Mouse (Mus musculus) neural tube, embryonic 11.5 days (tissue): ENCODE measurements around the gene Rgmb. TPM values are rescaled to one million over a fixed set of nuclear protein-coding genes. Genes with fewer than 3 reads are reported as not detected.

ENCODE experiments used
- ATAC-seq: fragments of 200-750 bp; cut with Nextera tagmentation; 2 replicates; pipeline ENCODE4 v1.8.0; 2017; ENCODE audit warnings: moderate number of reproducible peaks, mild to moderate bottlenecking, moderate TSS enrichment, moderate library complexity; ENCODE audit not compliant: insufficient read depth, low FRiP score, low TSS enrichment
- DNase-seq: peaks from one replicate; pipeline ENCODE4 v3.0.0-alpha.2; 2015; ENCODE audit warnings: low spot score
- H3K27ac ChIP-seq: fragments of 300-500 bp; sonication (generic); 2 replicates; pipeline ENCODE4 v1.5.1; 2014; ENCODE audit warnings: low read depth, mild to moderate bottlenecking, low read length
- H3K27me3 ChIP-seq: fragments of 300-500 bp; sonication (generic); 2 replicates; pipeline ENCODE4 v1.6.1; 2014; ENCODE audit warnings: mild to moderate bottlenecking, low read length, mixed read lengths; ENCODE audit not compliant: control insufficient read depth, insufficient read depth
- H3K36me3 ChIP-seq: fragments of 300-500 bp; sonication (generic); 2 replicates; pipeline ENCODE4 v1.6.1; 2014; ENCODE audit warnings: mild to moderate bottlenecking, low read length, moderate library complexity, mixed read lengths; ENCODE audit not compliant: control insufficient read depth, insufficient read depth
- H3K4me1 ChIP-seq: fragments of 300-500 bp; sonication (generic); 2 replicates; pipeline ENCODE4 v1.6.1; 2014; ENCODE audit warnings: low read length, mixed read lengths; ENCODE audit not compliant: control insufficient read depth, insufficient read depth
- H3K4me2 ChIP-seq: fragments of 300-500 bp; sonication (generic); 2 replicates; pipeline ENCODE4 v1.6.1; 2014; ENCODE audit warnings: low read depth, mild to moderate bottlenecking, moderate library complexity
- H3K4me3 ChIP-seq: fragments of 300-500 bp; sonication (generic); 2 replicates; pipeline ENCODE4 v1.5.1; 2014; ENCODE audit warnings: low read depth, low read length
- H3K9ac ChIP-seq: fragments of 300-500 bp; sonication (generic); 2 replicates; pipeline ENCODE4 v1.6.1; 2014; ENCODE audit warnings: mild to moderate bottlenecking, low read length
- H3K9me3 ChIP-seq: fragments of 300-500 bp; sonication (generic); 2 replicates; pipeline ENCODE4 v1.6.1; 2016; ENCODE audit warnings: low read length; ENCODE audit not compliant: control insufficient read depth
- WGBS: fragments of 180-500 bp; shearing (Covaris S2); extraction: QIAGEN DNeasy Blood & Tissue Kit; methylation state at CpG from one replicate; pipeline ENCODE4 v1.1.7; 2014; 5-methylcytosine and 5-hydroxymethylcytosine counted together
- polyA plus RNA-seq: library from polyadenylated mRNA; unstranded; fragments of >200 nt; fragmentation: Nextera tagmentation; extraction: Ambion mirVana; gene quantifications from 2 replicates; pipeline ENCODE4 v1.2.1, GENCODE M21; 2014

Rgmb gene
- polyA plus RNA-seq, 1 experiment from 2014 or later: 110 TPM

GRCm38 (mm10) chr17:15824854-15825253, 6.0 kb downstream of the Rgmb start:
- H3K27ac ChIP-seq: peak overlapping the region; percentile 86; the same call in 1 of the 2 replicates
- H3K4me1 ChIP-seq: peaks cover 19% of the 10 kb centered on the region
- H3K9me3 ChIP-seq: no peaks in the 10 kb centered on the region
- ATAC-seq (no peak), DNase-seq (no peak)
- H3K4me2 ChIP-seq: peak overlapping the region; percentile 63
- H3K9ac ChIP-seq: peak overlapping the region; percentile 88
- no peaks in the 10 kb centered on the region for H3K36me3 ChIP-seq
- H3K27me3 ChIP-seq: no peaks in the 10 kb centered on the region
- peak overlapping the region; percentile 73 for H3K4me3 ChIP-seq
- 10% methylated on average over 3 of the region's 3 CpGs for WGBS

- Histone ChIP-seq H3K4me1 (peaks cover 16% of the 10 kb centered on the region), H3K27ac (peak overlapping the region; percentile 86; the same call in 1 of the 2 replicates), H3K27me3 (no peaks in the 10 kb centered on the region), H3K4me3 (peak overlapping the region; percentile 73), H3K4me2 (peak overlapping the region; percentile 63), H3K36me3 (no peaks in the 10 kb centered on the region), H3K9me3 (no peaks in the 10 kb centered on the region), H3K9ac (peak overlapping the region; percentile 88)
- 19% methylated on average over 11 of the region's 11 CpGs for WGBS
- DNase-seq: no peak
- no peak for ATAC-seq
These were observed 6.5 kb downstream of the Rgmb start for GRCm38 (mm10) chr17:15824337-15824736.

- H3K27ac ChIP-seq: peak overlapping the region; percentile 47; the same call in 1 of the 2 replicates
- peak overlapping the region; percentile 63 for H3K4me2 ChIP-seq
- H3K9me3 ChIP-seq: no peaks in the 10 kb centered on the region
- ATAC-seq (no peak), DNase-seq (no peak)
- 24% methylated on average over 3 of the region's 3 CpGs for WGBS
- no peaks in the 10 kb centered on the region for H3K36me3 ChIP-seq
- peak overlapping the region; percentile 88 for H3K9ac ChIP-seq
- no peaks in the 10 kb centered on the region for H3K27me3 ChIP-seq
- H3K4me3 ChIP-seq: peak overlapping the region; percentile 73
- H3K4me1 ChIP-seq: peaks cover 15% of the 10 kb centered on the region
These were observed 7.0 kb downstream of the Rgmb start for GRCm38 (mm10) chr17:15823838-15824237.

GRCm38 (mm10) chr17:15823215-15823614, 7.6 kb downstream of the Rgmb start:
- 9% methylated on average over 5 of the region's 5 CpGs for WGBS

GRCm38 (mm10) chr17:15822376-15822775, 8.5 kb downstream of the Rgmb start:
- WGBS: 83% methylated on average over 7 of the region's 7 CpGs
- DNase-seq (no peak), ATAC-seq (no peak)
- H3K36me3 ChIP-seq: no peaks in the 10 kb centered on the region
- no peak overlapping the region for H3K9ac ChIP-seq
- H3K9me3 ChIP-seq: no peaks in the 10 kb centered on the region
- H3K27ac ChIP-seq: no peak overlapping the region
- H3K4me1 ChIP-seq: peaks cover 8% of the 10 kb centered on the region
- H3K4me2 ChIP-seq: peak overlapping the region; percentile 63
- H3K27me3 ChIP-seq: no peaks in the 10 kb centered on the region
- 0 out of 2 replicates have a peak overlapping the region, but pooled peaks have one; percentile 1 for H3K4me3 ChIP-seq

More at GRCm38 (mm10) chr17:15823215-15823614, 7.6 kb downstream of the Rgmb start:
- DNase-seq (no peak), ATAC-seq (no peak)
- Histone ChIP-seq H3K9ac (peak overlapping the region; percentile 88), H3K27ac (peak overlapping the region; percentile 47; the same call in 1 of the 2 replicates), H3K36me3 (no peaks in the 10 kb centered on the region), H3K4me2 (peak overlapping the region; percentile 63), H3K9me3 (no peaks in the 10 kb centered on the region), H3K4me3 (peak overlapping the region; percentile 73), H3K27me3 (no peaks in the 10 kb centered on the region), H3K4me1 (peaks cover 15% of the 10 kb centered on the region)

GRCm38 (mm10) chr17:15821706-15822105, 9.1 kb downstream of the Rgmb start:
- ATAC-seq: no peak
- WGBS: 87% methylated on average over 4 of the region's 4 CpGs
- Histone ChIP-seq H3K27me3 (no peaks in the 10 kb centered on the region), H3K9me3 (no peaks in the 10 kb centered on the region), H3K9ac (no peak overlapping the region), H3K27ac (no peak overlapping the region), H3K4me1 (peaks cover 8% of the 10 kb centered on the region), H3K36me3 (no peaks in the 10 kb centered on the region), H3K4me2 (no peak overlapping the region), H3K4me3 (no peak overlapping the region)
- no peak for DNase-seq

GRCm38 (mm10) chr17:15820761-15821160, 10.1 kb downstream of the Rgmb start:
- DNase-seq (no peak), ATAC-seq (no peak)
- Histone ChIP-seq H3K36me3 (no peaks in the 10 kb centered on the region), H3K9me3 (no peaks in the 10 kb centered on the region), H3K27me3 (no peaks in the 10 kb centered on the region), H3K4me3 (no peak overlapping the region), H3K9ac (no peak overlapping the region), H3K4me1 (peaks cover 8% of the 10 kb centered on the region), H3K4me2 (no peak overlapping the region), H3K27ac (no peak overlapping the region)
- WGBS: 77% methylated on average over 10 of the region's 10 CpGs

GRCm38 (mm10) chr17:15820146-15820545, 10.7 kb downstream of the Rgmb start:
- Histone ChIP-seq H3K9me3 (no peaks in the 10 kb centered on the region), H3K27ac (no peak overlapping the region), H3K4me3 (no peak overlapping the region), H3K9ac (no peak overlapping the region), H3K27me3 (no peaks in the 10 kb centered on the region), H3K4me1 (peaks cover 8% of the 10 kb centered on the region), H3K4me2 (no peak overlapping the region), H3K36me3 (no peaks in the 10 kb centered on the region)
- 55% methylated on average over 6 of the region's 6 CpGs for WGBS
- DNase-seq: no peak
- no peak for ATAC-seq

GRCm38 (mm10) chr17:15818372-15818771, 12.5 kb downstream of the Rgmb start:
- no peak for DNase-seq
- Histone ChIP-seq H3K9me3 (no peaks in the 10 kb centered on the region), H3K9ac (no peak overlapping the region), H3K4me1 (peaks cover 6% of the 10 kb centered on the region), H3K27ac (no peak overlapping the region), H3K4me3 (no peak overlapping the region), H3K36me3 (no peaks in the 10 kb centered on the region), H3K27me3 (no peaks in the 10 kb centered on the region), H3K4me2 (no peak overlapping the region)
- WGBS: 79% methylated on average over 8 of the region's 8 CpGs
- ATAC-seq: no peak
